Mouse (Mus musculus) neural tube, embryonic 14.5 days (tissue): Measurements from ENCODE around the gene Nt5c. TPM values are rescaled to one million over a fixed set of nuclear protein-coding genes. Genes with fewer than 3 reads are reported as not detected.
A peak's percentile ranks its signal among the peaks of the same experiment; 100 is the strongest.
"Not testable (repeated sequence)": the region's sequence is repeated elsewhere in the genome, so short reads cannot be mapped to it uniquely, and the experiment has no call there.

ENCODE experiments used
- ATAC-seq: fragments of 200-750 bp; cut with Nextera tagmentation; 2 replicates; pipeline ENCODE4 v1.8.0; 2017; ENCODE audit warnings: low read depth, mild to moderate bottlenecking, moderate TSS enrichment, moderate library complexity
- H3K27ac ChIP-seq: fragments of 300-500 bp; sonication (generic); 2 replicates; pipeline ENCODE4 v1.5.1; 2014; ENCODE audit warnings: low read depth, mild to moderate bottlenecking, control low read depth, low read length, moderate library complexity, mixed read lengths
- H3K27me3 ChIP-seq: fragments of 300-500 bp; sonication (generic); 2 replicates; pipeline ENCODE4 v1.6.1; 2014; ENCODE audit warnings: low read length; ENCODE audit not compliant: control insufficient read depth, insufficient read depth
- H3K36me3 ChIP-seq: fragments of 300-500 bp; sonication (generic); 2 replicates; pipeline ENCODE4 v1.6.1; 2014; ENCODE audit warnings: low read length, mixed read lengths; ENCODE audit not compliant: control insufficient read depth, insufficient read depth
- H3K4me1 ChIP-seq: fragments of 300-500 bp; sonication (generic); 2 replicates; pipeline ENCODE4 v1.6.1; 2014; ENCODE audit warnings: low read length; ENCODE audit not compliant: control insufficient read depth, insufficient read depth
- H3K4me2 ChIP-seq: fragments of 300-500 bp; sonication (generic); 2 replicates; pipeline ENCODE4 v1.6.1; 2014; ENCODE audit warnings: mild to moderate bottlenecking, low read depth, low read length, control low read depth
- H3K4me3 ChIP-seq: fragments of 300-500 bp; sonication (generic); 2 replicates; pipeline ENCODE4 v1.5.1; 2014; ENCODE audit warnings: low read depth, low read length, control low read depth, mixed read lengths
- H3K9ac ChIP-seq: fragments of 300-500 bp; sonication (generic); replicated peaks from 2 replicates; pipeline ENCODE4 v1.6.1; 2014; ENCODE audit warnings: low read depth, mild to moderate bottlenecking, control low read depth, low read length, mixed read lengths
- H3K9me3 ChIP-seq: fragments of 300-500 bp; sonication (generic); 2 replicates; pipeline ENCODE4 v1.6.1; 2016; ENCODE audit warnings: low read length; ENCODE audit not compliant: control insufficient read depth
- WGBS: fragments of 180-500 bp; shearing (Covaris S2); extraction: QIAGEN DNeasy Blood & Tissue Kit; methylation state at CpG from one replicate; pipeline ENCODE4 v1.1.7; 2014; 5-methylcytosine and 5-hydroxymethylcytosine counted together
- polyA plus RNA-seq: library from polyadenylated mRNA; unstranded; fragments of >200 nt; fragmentation: Nextera tagmentation; extraction: Ambion mirVana; gene quantifications from 2 replicates; pipeline ENCODE4 v1.2.1, GENCODE M21; 2014

The Nt5c gene
- polyA plus RNA-seq, 1 experiment from 2014 or later, result 95.8 TPM

DNA sequence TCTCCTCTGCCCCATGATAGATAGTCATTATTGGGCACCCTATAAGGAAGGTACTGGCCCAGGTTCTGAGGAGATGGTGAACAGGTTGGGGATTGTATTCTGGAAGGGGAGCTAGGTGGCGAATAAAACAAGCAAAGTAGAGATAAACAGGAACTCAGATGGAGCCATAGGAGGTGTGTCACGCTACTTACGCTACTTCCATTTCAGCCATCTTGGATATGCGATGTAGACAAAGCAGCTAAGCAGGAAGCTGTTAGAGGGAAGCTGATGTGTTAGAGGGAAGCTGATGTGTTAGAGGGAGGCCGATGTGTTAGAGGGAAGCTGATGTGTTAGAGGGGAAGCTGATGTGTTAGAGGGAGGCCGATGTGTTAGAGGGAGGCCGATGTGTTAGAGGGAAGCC lies 14.3 kb downstream of the Nt5c start:
- ATAC-seq, H3K4me2 ChIP-seq, H3K4me3 ChIP-seq, H3K36me3 ChIP-seq, H3K9me3 ChIP-seq, H3K9ac ChIP-seq, H3K27me3 ChIP-seq, H3K27ac ChIP-seq: not testable (repeated sequence)
- H3K4me1 ChIP-seq, result peaks cover 17% of the 10 kb centered on the region
- WGBS, result 82% methylated on average over 7 of the region's 7 CpGs

DNA sequence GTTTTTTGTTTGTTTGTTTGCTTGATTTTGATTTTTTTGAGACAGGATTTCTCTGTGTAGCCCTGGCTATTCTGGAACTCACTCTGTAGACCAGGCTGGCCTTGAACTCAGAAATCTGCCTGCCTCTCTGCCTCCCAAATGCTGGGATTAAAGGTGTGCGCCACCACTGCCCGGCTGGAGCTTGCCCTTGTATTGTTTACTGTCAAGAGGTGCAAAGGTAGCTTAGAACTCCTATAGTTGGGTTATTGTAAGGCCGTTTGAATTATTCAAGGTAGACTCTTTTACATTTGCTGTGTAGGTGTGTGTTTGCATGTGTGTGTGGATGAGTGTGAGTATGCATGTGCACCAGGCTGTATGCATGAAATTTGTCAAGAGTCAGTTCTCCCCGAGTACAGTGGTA lies 15.0 kb downstream of the Nt5c start:
- ATAC-seq, H3K9ac ChIP-seq: not testable (repeated sequence)
- WGBS, result 82% methylated on average over 4 of the region's 4 CpGs

DNA sequence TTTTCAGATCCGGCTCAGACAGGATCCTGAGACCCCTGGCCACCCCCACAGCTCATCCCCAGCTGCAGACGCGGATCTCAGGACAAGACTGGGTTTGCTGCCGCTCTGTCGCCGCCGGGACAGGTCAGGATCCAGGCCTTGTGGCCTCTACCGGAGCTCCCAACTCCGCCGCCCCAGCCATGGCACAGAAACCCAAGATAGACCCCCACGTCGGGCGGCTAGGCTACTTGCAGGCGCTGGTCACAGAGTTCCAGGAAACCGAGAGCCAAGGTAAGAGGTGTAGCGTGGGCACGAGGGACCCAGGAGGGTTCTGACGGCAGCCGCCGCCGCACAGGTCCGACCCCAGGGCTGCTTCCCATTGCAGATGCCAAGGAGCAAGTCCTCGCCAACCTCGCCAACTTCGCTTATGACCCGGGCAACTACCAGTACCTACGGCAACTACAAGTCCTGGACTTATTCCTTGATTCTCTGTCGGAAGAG lies 15.9 kb downstream of the Nt5c start:
- H3K9ac ChIP-seq, result peak overlapping the region; percentile 72
- no peaks in the 10 kb centered on the region for H3K36me3 ChIP-seq
- 8% methylated on average over 28 of the region's 28 CpGs for WGBS
- peak overlapping the region; percentile 82 for H3K4me3 ChIP-seq
- H3K9me3 ChIP-seq, result no peaks in the 10 kb centered on the region
- no peak; the same call in 1 of the 2 replicates for ATAC-seq
- H3K27ac ChIP-seq, result no peak overlapping the region; the same call in 1 of the 2 replicates
- peaks cover 17% of the 10 kb centered on the region for H3K4me1 ChIP-seq
- peak overlapping the region; percentile 98 for H3K4me2 ChIP-seq
- H3K27me3 ChIP-seq, result no peaks in the 10 kb centered on the region

More for the DNA sequence above, 15.0 kb downstream of the Nt5c start:
- peak overlapping the region; percentile 98 for H3K4me2 ChIP-seq
- H3K9me3 ChIP-seq, H3K36me3 ChIP-seq, H3K27me3 ChIP-seq, H3K27ac ChIP-seq, H3K4me3 ChIP-seq: not testable (repeated sequence)
- peaks cover 17% of the 10 kb centered on the region for H3K4me1 ChIP-seq

DNA sequence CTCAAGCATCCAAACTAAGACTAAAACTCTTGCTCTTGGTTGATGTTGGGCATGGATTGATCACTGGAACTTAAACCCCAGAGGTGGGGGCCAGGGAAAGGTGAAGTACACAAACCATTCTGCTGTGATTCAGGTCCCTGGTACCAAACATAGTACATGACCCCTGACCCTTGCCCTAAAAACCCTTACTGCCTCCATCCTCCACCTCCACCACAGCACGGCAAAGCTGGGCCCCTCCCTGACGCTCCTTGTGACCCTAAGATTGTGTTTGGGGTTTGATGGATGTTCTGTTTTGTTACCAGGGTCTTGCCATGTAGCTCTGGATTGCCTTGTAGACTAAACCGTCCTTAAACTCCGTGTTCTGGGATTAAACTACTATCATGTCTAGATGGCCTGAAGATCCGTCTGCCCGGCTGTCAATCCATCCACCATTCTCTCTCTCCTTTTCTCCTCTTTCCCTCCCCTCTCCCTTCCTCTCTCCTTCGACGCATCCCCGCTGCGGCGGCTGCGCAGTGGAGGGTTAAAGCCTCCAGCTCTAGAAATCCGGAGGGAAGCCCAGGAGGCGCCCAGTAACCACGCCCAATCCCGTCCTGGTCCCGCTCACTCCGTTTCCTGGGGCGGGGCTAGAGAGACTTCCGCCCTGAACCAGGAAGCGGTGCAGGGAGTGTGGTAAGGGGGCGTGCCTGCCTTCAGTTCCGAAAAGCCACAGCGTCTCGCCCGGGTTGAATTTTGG lies 16.5 kb downstream of the Nt5c start, which contains the start of gene Armc7:
Gene Armc7 (plus strand): TSS at position 643 of the 733 bp plus-strand sequence.
- Histone ChIP-seq H3K27ac (peak within 1 kb of the TSS; percentile 82), H3K27me3 (no peaks in the 10 kb centered on the region), H3K9ac (peak within 1 kb of the TSS; percentile 72), H3K36me3 (no peaks in the 10 kb centered on the region), H3K4me1 (peaks cover 17% of the 10 kb centered on the region), H3K9me3 (no peaks in the 10 kb centered on the region), H3K4me3 (peak within 1 kb of the TSS; percentile 82), H3K4me2 (peak within 1 kb of the TSS; percentile 98)
- ATAC-seq, result peak; percentile 96
- WGBS, result under 1% methylated on average over 26 of the region's 26 CpGs

DNA sequence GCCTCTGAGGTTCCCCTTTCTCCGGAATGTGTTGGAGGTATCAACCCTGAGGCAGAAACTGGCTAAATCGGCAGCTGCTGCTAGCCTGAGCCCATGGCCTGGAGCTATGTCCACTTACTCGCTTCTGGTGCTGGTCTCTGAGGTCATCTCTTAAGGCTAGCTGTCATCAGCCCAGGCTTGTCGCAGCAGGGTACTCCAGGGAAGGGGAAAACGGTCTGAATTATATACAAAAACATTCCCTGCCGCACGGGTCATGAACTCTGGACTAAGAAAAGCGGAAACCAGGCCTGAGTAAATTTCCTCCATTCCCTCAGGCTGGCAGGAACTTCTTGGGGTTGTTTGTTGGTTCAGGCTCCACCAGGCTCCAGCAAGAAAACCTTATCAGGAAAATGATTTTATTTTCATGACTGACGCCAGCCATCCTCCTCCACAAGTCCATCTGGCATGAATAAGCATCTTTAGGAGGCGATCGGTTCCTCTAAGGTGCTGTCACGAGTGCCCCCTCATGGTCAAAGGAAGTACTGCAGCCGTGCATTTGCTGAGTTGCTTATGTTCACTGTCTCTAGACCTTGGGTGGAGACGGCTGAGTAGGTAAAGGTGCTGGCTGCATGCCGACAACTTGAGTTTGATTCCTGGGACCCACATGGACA lies 17.9 kb downstream of the Nt5c start:
- Histone ChIP-seq H3K4me1 (peaks cover 17% of the 10 kb centered on the region), H3K9ac (no peak overlapping the region), H3K9me3 (no peaks in the 10 kb centered on the region), H3K4me2 (no peak overlapping the region), H3K36me3 (no peaks in the 10 kb centered on the region), H3K4me3 (no peak overlapping the region), H3K27ac (no peak overlapping the region), H3K27me3 (no peaks in the 10 kb centered on the region)
- no peak for ATAC-seq
- WGBS, result 18% methylated on average over 15 of the region's 15 CpGs

DNA sequence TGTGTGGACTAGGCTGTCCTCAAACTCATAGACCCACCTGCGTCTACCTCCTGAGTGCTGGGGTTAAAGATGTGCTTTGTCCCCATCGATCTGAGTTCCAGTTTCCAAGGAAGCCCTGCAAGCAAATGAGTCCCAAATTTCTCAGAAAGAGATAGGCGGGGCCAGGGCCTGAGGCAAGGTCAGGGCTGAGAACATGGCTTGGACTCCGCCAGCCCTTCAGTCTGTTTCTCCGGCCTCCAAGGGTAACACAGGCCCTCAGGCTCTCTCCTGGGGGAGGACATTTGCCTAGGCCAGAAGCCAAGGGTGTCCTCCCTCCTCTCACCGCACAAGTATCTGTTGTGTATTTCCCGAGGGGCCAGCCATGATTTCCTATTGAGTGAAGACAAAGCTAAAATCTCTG lies 19.5 kb downstream of the Nt5c start:
- H3K36me3 ChIP-seq, result no peaks in the 10 kb centered on the region
- no peak overlapping the region for H3K4me3 ChIP-seq
- no peak overlapping the region for H3K27ac ChIP-seq
- H3K4me1 ChIP-seq, result peaks cover 17% of the 10 kb centered on the region
- no peaks in the 10 kb centered on the region for H3K27me3 ChIP-seq
- H3K4me2 ChIP-seq, result no peak overlapping the region
- 85% methylated on average over 7 of the region's 7 CpGs for WGBS
- ATAC-seq, result no peak
- no peak overlapping the region for H3K9ac ChIP-seq
- H3K9me3 ChIP-seq, result no peaks in the 10 kb centered on the region

DNA sequence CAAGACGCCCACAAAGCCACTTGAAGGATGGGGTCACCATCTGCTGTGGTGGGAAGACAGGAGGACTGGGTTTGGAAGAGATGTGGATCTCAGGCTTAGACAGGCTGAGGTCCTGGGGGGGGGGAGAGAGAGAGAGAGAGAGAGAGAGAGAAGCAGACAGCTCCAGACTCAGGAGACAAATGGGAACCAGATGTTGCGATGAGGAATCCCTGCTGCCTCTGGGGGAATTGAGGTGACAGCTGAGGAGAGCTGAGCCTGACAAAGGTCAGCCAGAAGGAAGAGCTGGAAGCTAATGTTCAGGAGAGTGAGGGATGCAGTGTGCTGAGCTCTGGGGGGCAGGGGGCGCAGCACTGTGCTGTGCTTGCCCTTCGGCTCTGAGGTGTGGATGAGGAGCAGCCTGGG lies 24.4 kb downstream of the Nt5c start:
- ATAC-seq, result no peak
- 56% methylated on average over 4 of the region's 4 CpGs for WGBS
- no peak overlapping the region for H3K9ac ChIP-seq
- no peak overlapping the region for H3K4me3 ChIP-seq
- no peaks in the 10 kb centered on the region for H3K4me1 ChIP-seq
- no peaks in the 10 kb centered on the region for H3K36me3 ChIP-seq
- no peak overlapping the region for H3K27ac ChIP-seq
- no peak overlapping the region for H3K4me2 ChIP-seq
- no peaks in the 10 kb centered on the region for H3K27me3 ChIP-seq
- no peaks in the 10 kb centered on the region for H3K9me3 ChIP-seq

DNA sequence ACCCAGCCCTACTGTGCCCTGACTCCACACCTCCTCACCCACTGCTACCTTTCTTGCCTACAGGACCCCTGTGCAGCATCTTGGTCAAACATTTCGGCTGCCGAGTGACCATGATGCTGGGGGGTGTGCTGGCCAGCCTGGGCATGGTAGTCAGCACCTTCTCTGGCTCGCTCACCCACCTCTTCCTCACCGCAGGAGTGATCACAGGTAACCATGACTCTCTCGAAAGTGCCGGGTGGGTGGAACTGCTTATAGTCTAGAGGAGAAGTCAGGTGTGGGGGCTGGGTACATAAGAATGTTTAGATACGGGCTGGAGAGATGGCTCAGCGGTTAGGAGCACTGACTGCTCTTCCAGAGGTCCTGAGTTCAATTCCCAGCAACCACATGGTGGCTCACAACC lies 26.8 kb downstream of the Nt5c start:
- H3K27me3 ChIP-seq, result no peaks in the 10 kb centered on the region
- H3K4me3 ChIP-seq, result no peak overlapping the region
- no peak overlapping the region for H3K4me2 ChIP-seq
- no peak overlapping the region for H3K9ac ChIP-seq
- no peaks in the 10 kb centered on the region for H3K9me3 ChIP-seq
- H3K36me3 ChIP-seq, result no peaks in the 10 kb centered on the region
- no peak overlapping the region for H3K27ac ChIP-seq
- 94% methylated on average over 8 of the region's 8 CpGs for WGBS
- no peaks in the 10 kb centered on the region for H3K4me1 ChIP-seq
- ATAC-seq, result no peak

DNA sequence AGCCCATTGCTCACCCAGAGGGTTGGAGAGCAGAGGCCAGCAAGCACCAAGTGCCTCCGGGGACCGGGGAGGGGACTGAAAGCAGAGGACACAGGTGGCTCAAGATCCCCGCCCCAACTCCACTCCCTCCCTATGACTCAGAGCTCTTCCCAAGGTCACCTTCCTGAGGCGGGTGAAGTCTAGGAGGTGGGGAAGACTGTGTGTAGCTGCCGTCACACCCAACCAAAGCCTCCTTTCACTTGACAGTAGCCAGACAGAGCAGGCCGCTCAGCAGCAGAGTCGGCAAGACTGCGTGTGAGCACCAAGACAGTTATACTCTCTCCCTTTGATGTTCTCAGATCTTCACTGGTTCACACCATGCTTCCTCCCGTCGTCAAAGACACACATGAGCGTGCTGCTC lies 28.3 kb downstream of the Nt5c start:
- H3K4me2 ChIP-seq, result no peak overlapping the region
- no peak overlapping the region for H3K9ac ChIP-seq
- H3K4me3 ChIP-seq, result no peak overlapping the region
- H3K9me3 ChIP-seq, result no peaks in the 10 kb centered on the region
- WGBS, result 75% methylated on average over 11 of the region's 11 CpGs
- H3K4me1 ChIP-seq, result no peaks in the 10 kb centered on the region
- no peaks in the 10 kb centered on the region for H3K36me3 ChIP-seq
- no peak overlapping the region for H3K27ac ChIP-seq
- no peak for ATAC-seq
- H3K27me3 ChIP-seq, result no peaks in the 10 kb centered on the region
